Mouse (Mus musculus) sigmoid colon, adult 10 weeks (tissue): ENCODE measurements around the gene Zkscan8. TPM values are rescaled to one million over a fixed set of nuclear protein-coding genes. Genes with fewer than 3 reads are reported as not detected.

Source experiments
- polyA plus RNA-seq: library from polyadenylated mRNA; stranded (reverse); fragments of 350-450 nt; fragmentation: Illumina TruSeq; extraction: RNeasy Lipid Tissue Mini Kit (QIAGEN cat#74804); gene quantifications from one replicate; pipeline ENCODE4 v1.2.3, GENCODE M21; 2014; ENCODE audit warnings: low read depth, low replicate concordance

The Zkscan8 gene
- 33.2 TPM for polyA plus RNA-seq

GRCm38 (mm10) chr13:21530781-21531201, at the start of gene Zkscan8:
Zkscan8 (minus strand) TSS chr13:21531120.

GRCm38 (mm10) chr13:21559793-21560192, 28.9 kb upstream of the Zkscan8 start, which contains the start of gene Olfr1535:
Olfr1535 (minus strand) TSS chr13:21559893.

GRCm38 (mm10) chr13:21542708-21543107, 11.8 kb upstream of the Zkscan8 start, which contains the start of gene Olfr1366:
Olfr1366 (minus strand) TSS chr13:21542808.

GRCm38 (mm10) chr13:21501182-21501581, 29.7 kb downstream of the Zkscan8 start, which contains the start of gene Gm11273:
Gm11273 (minus strand) TSS chr13:21501418.

GRCm38 (mm10) chr13:21495080-21495479, 35.8 kb downstream of the Zkscan8 start, which contains the start of gene AK157302:
AK157302 (plus strand) TSS chr13:21495223.

GRCm38 (mm10) chr13:21478759-21479670, 51.9 kb downstream of the Zkscan8 start, which contains the start of the genes Zkscan4 and Gm10065:
Zkscan4 (plus strand) TSS chr13:21478907.
Gm10065 (minus strand) TSS chr13:21479441.

DNA sequence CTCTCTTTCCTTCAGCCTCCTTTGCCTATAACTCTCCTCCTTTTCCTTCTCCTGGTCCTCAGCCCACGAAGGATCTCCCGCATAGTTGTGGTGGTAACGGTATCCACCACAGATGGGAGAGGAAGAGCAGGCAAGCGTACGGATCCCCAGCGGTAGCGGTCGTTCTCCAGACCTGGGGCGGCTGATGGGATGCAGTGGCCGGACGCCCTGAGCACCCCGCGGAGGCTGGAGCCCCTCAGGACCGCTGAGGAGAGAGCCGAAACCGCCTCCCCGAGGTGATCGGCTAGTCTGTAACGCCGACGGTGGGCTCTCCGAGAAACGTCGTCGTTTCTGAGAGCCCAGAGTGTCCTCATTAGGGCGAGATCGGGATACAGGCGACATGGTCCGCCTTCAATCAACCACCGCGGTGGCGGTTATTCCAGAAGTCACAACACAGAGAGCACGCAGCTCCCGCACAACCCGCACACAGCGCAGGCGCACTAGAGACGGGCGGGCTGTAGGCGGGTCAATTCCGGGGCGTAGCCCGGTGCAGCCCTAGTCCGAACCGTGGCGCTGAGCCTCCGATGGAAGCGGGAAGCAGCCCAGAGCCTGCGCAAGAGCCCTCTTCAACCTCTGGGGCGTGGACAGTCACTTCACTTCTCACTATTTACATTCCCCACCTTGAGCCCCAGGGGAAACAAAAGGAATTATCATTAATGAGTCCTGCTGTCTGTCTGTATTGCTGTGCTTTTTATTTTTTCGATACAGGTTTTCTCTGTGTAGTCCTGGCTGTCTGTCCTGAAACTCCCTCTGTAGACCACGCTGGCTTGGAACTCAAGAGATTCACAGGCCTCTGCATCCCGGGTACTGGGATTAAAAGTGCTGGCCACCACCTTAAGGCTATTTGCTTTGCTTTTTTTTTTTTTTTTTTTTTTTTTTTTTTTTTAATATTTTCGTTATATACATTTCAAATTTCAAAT, 62.6 kb downstream of the Zkscan8 start, which contains the start of gene Nkapl:
Gene Nkapl (minus strand): TSS at position 449 of the 959 bp plus-strand sequence.

Other genes starting within 250 kb of the Zkscan8 start
- 1.3 TPM for gene Gpx5, start 238.4 kb downstream of the Zkscan8 start, polyA plus RNA-seq
- not detected for gene Gpx6, start 219.0 kb downstream of the Zkscan8 start, polyA plus RNA-seq
- not detected for gene Olfr1367, start 184.2 kb downstream of the Zkscan8 start, polyA plus RNA-seq
- gene Zscan12, start 168.3 kb downstream of the Zkscan8 start, polyA plus RNA-seq, result 10.0 TPM
- gene Zkscan3, start 128.4 kb downstream of the Zkscan8 start, polyA plus RNA-seq, result 121 TPM
- 3.1 TPM for gene Pgbd1, start 90.1 kb downstream of the Zkscan8 start, polyA plus RNA-seq
- gene Zscan26, start 77.4 kb downstream of the Zkscan8 start, polyA plus RNA-seq, result 116 TPM
- 0.50 TPM for gene Nkapl, start 62.6 kb downstream of the Zkscan8 start, polyA plus RNA-seq
- gene Zkscan4, start 52.2 kb downstream of the Zkscan8 start, polyA plus RNA-seq, result 0.98 TPM
- not detected for gene Gm10065, start 51.7 kb downstream of the Zkscan8 start, polyA plus RNA-seq
- 4.5 TPM for gene AK157302, start 35.9 kb downstream of the Zkscan8 start, polyA plus RNA-seq
- gene Gm11273, start 29.7 kb downstream of the Zkscan8 start, polyA plus RNA-seq, result not detected
- not detected for gene Olfr1366, start 11.7 kb upstream of the Zkscan8 start, polyA plus RNA-seq
- not detected for gene Olfr1535, start 28.8 kb upstream of the Zkscan8 start, polyA plus RNA-seq
- gene Olfr1364, start 50.6 kb upstream of the Zkscan8 start, polyA plus RNA-seq, result not detected
- not detected for gene Olfr1362, start 82.9 kb upstream of the Zkscan8 start, polyA plus RNA-seq
- gene Olfr11, start 111.4 kb upstream of the Zkscan8 start, polyA plus RNA-seq, result not detected
- not detected for gene Olfr1361, start 132.3 kb upstream of the Zkscan8 start, polyA plus RNA-seq
- gene Olfr1360, start 146.3 kb upstream of the Zkscan8 start, polyA plus RNA-seq, result not detected
- not detected for gene Olfr1359, start 167.0 kb upstream of the Zkscan8 start, polyA plus RNA-seq
- not detected for gene Hist1h2bl, start 185.0 kb upstream of the Zkscan8 start, polyA plus RNA-seq
- gene Hist1h2ai, start 185.3 kb upstream of the Zkscan8 start, polyA plus RNA-seq, result not detected
- gene Hist1h3h, start 186.5 kb upstream of the Zkscan8 start, polyA plus RNA-seq, result not detected
- gene Hist1h2bm, start 190.9 kb upstream of the Zkscan8 start, polyA plus RNA-seq, result not detected
- 4.2 TPM for gene Hist1h4j, start 203.9 kb upstream of the Zkscan8 start, polyA plus RNA-seq
- not detected for gene Hist1h4k, start 219.4 kb upstream of the Zkscan8 start, polyA plus RNA-seq
- not detected for gene Hist1h2ak, start 222.7 kb upstream of the Zkscan8 start, polyA plus RNA-seq
- not detected for gene Hist1h2bn, start 223.0 kb upstream of the Zkscan8 start, polyA plus RNA-seq
- not detected for gene Hist1h1b, start 249.5 kb upstream of the Zkscan8 start, polyA plus RNA-seq